Mouse (Mus musculus) retina, embryonic 14.5 days (tissue): ENCODE data around the gene Ift122.

Experiments
- DNase-seq: peaks from one replicate; pipeline ENCODE4 v3.0.0-alpha.2; 2015; ENCODE audit warnings: low spot score

The Ift122 gene

DNA sequence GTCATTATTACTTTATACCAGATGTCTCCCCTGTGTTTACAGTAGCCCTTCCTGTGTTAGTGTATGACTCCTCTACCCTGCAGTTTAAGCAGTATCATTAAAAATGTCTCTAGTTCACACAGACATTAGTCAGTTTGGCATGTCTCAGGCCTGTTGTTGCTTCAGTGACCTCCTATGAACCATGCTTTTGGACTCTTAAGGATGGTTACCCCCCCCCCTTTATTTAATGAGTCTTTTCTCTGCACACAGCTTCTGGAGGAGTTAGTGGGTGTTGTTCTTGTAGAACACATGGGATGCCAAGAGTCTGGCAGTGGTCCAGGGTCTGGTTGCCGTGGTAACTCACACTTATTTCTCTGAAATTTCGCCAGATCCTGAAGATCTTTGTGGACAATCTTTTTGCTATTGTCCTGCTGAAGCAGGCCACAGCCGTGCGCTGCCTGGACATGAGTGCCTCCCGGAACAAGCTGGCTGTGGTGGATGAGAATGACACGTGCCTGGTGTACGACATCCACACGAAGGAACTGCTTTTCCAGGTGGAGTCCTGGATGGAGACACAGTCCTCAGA lies 38.3 kb downstream of the Ift122 start:
- no peak for DNase-seq

DNA sequence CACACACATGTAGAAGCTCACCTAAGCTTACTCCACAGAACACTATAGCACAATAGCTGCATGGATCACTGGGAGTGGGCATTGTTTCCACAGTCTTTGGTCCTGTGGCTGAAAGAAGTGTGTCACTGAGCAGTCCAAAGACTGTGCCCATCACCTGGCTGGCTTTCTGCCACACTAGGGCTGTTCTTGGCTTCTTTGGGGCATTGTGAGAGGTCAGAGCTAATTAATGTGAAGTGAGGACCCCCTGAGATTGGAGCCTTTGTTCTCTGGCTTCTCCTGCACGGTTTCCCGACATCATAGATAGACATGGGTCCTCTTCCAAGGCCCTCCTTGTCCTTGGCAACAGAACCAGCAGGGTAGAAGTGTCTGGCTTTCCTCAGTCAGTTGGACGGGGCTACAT lies 39.1 kb downstream of the Ift122 start:
- DNase-seq: no peak

DNA sequence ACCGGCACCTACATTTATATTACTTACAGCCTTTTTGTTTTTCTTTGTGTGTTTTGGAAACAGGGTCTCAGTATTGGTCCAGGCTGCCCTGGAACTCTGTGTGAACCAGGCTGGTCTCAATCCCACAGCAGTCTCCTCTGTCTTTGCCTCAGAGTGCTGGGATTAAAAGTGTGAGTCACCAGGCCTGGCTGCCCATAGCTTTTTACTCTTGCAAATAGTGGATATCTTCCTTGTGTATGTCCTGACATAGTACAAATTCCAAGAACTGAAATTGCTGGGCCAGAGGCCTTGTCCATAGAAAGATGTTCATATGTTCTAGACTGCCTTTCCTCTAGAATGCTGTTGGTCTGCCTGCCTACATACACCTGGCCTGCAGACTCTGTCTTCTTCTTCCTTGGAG lies 43.1 kb downstream of the Ift122 start:
- no peak for DNase-seq

GRCm38 (mm10) chr6:115897117-115897516 lies 43.8 kb downstream of the Ift122 start:
- DNase-seq: no peak

DNA sequence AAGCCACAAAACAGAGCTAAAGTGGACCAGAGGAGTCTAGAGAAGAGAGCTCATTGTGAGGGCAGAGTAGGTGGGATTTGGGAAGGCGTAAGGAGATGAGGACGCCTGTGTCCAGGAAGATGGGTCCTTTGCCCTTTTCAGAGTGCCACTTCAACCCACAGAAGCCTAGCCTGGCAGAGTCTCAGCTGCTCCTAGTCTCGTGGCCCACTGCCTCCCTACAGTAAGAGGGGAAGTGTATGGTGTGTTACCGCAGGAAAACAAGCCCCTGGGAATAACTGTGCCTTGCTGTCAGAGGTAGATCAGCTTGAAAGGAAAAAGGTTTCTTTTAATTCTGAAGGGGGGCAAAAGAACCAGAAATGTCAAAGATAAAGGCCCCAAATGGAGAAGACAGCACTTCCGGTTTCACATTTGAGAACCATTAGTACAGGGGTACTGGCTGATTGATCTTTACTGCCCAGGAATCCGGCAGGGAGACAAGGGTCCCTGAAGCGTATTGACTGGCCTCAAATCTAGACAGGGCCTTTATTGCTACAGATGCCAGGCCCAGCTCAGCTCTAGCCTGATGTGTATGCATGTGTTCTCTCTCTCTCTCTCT lies 44.8 kb downstream of the Ift122 start:
- DNase-seq: no peak

DNA sequence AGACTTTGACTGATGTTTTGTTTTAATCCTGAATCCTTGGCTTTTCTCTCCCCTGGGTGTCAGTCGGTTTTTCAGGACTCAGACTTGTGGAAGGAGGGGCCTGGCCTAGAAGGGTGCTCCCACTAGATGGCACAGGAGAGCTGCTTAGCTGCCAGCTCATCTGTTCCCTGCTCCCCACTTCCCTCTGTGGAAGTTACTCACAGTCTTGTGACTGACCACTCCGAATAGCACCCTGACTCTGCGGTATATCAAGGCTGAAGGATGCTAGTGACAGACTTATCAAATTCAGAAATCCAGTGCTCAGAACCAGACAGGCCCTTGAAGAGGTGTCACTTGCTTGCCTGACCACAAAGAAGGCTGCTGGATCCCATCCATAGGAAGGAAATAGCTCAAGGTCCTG lies 47.8 kb downstream of the Ift122 start:
- peak; percentile 82 for DNase-seq

DNA sequence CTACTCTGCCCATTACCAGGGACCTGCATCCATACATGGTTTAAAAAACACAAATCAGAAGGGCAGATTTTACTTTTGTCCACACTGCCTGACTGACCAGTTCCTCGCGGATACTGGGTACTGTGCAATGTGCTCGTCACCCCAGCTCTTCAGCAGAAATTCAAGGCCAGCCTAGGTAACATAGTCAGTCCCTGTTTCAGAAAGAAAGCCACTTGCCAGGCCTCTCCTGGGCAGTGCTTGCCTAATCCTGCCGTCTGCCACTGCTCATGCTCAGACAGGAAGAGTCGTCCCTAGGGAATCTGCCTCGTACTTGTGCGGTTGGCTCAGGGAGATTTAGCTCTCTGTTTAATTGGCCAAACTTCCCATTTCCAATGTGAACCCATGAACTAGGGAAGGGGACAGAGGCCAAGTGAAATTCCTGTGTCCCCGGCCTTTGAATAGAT lies 48.2 kb downstream of the Ift122 start:
- peak; percentile 41 for DNase-seq

DNA sequence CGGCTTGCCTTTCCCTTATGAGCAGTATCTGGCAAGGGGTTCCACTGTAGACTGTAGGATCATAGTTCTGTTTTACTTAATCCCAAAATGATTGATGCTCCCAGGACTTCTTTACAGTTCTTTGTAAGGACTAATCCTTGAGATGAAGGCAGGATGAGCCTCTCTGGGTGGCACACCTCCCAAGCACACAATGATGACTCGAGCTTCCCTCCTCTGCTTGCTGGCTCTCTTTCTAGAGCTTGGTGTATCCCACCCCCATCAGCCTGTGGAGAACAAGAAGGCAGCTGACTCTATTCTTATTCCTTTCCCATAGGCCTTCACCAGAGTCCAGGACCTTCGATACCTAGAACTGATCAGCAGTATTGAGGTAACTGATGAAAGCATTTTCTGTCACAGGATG lies 49.3 kb downstream of the Ift122 start:
- no peak for DNase-seq

- DNase-seq: no peak
Measured at GRCm38 (mm10) chr6:115905568-115905967, 52.3 kb downstream of the Ift122 start.

DNA sequence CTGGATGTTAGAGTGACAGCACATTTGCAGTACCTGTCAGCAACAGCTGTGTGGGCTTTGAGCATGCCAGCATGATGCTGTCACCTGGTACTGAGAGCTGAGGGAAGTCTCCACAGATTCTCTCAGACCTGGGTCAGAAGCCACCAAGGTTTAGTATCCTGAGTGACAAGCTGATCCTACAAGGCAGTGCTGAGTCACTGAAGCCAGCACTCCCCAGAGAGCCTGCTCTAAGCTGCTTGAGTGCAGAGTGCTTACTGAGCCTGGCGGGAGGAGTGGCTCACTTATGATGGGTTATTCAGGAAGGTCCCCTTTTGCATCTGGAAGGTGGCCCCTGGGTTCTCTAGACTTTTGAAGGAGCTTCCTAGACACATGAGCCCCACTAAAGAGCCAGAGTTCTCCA lies 53.2 kb downstream of the Ift122 start:
- DNase-seq: no peak

DNA sequence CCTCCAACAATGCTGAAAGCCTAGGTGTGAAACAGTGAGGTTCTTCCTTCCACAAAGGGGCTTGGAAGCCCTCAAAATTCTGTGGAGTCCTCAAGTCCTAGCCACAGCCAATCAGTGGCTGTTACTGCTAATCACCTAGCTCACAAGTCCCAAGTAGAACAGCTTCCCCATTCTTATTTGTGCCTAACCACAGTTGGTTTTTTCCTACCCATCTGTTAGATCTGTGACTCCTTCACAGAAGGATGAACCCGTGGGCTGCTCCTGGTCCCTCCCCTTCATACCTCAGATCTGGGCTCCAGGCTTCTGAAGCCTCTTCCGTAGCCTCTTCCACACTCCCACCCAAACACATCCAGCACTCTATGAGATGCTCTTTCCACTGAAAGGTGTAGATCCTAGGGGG lies 53.6 kb downstream of the Ift122 start:
- DNase-seq: no peak

DNA sequence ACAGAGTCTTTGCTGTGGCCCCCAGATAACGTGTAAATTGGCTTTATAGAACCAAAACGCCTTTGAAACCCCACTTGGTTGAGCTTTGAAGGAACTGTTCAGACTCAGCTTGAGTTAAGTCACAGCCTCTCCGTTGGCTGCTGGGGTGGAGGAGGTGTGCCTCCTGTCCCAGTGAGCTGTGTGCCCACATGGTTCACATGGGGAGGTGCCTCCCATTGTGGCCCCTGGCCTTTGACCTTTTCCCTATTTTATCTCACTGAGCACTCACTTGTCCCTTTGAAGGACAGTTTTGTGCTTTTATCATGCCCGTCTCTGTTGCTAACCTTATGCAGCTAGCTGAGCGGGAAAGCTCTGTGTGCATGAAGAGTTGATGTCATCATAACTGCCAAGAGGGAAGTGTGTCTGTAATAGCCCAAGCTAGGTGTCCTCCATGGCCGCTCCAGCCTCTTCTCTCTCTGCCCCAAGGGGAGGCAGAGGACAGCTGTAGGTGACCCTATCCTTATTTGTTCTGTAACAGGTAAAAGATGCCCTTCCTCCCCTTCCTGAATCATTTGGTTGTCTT lies 55.2 kb downstream of the Ift122 start:
- no peak for DNase-seq

DNA sequence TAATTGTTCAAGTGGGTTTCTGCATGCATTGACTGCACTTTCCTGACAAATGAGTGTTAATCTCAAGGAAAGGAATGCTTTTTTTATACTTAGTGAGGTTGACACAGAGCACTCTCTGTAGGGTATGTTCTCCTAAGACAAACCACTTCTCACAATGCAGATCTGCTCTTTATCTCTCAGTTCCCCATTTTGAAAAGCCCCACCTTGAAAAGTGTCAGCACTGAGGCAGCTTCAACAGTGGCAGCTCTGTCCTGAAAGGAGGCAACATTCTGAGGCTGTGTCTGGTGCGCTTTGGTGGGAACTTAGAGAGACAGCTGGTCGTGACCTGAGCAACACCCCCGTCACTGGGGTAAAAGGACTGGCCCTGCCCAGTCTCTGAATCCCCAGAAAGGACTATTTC lies 55.8 kb downstream of the Ift122 start:
- no peak for DNase-seq

GRCm38 (mm10) chr6:115909940-115910339 lies 56.7 kb downstream of the Ift122 start:
- no peak for DNase-seq

GRCm38 (mm10) chr6:115911763-115912162 lies 58.5 kb downstream of the Ift122 start:
- no peak for DNase-seq

DNA sequence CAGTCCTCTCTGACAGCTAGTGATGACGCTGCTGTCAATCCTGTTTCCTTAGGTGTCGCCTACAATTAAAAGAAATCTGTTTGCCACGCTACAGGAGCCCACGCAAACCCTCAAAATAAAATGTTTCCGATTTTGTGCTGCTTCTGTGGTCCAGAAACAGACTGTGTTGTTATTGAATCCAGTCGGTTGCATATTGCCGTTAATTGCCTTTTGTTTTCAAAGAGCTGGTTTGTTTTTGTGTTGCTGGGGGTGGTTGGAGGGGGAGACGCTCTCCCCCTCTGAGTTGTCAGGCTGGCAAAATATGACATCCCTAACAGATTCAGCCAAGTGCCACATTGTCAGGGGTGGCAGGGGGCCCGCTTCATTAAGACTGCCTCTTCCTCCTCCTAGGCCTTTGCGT lies 60.2 kb downstream of the Ift122 start:
- DNase-seq: no peak

DNA sequence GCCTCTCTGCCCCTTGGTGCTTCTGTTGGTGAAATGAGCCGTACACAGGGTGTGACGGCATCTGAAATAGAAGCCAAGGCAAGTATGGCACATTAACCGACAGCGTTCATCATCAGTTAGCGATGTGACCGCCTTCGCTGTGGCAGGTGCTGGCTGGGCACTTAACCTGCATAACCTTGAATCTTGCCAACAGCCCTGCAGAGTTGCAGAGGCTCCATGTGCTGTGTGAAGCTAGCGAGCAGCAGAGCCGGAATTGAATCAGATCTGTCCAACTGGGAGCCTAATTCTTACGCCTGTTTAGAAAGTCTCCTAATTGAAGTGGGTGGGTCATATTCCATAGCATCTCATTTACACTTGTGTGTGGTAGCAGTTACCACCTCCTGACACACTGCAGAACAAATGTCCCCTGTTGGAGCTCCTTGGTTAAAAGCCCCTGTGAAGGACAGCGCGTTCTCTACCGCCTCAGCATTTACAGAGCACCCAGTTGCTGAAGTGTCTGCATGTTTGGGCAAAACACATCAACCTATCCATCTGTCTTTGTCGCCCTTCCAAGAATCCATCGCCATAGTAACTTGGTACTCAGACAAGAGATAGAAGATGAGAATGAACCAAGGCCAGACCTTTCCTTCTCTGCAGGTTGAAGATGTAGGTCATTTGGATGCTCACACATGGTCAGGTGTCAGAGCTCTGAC lies 61.4 kb downstream of the Ift122 start:
- DNase-seq: no peak

DNA sequence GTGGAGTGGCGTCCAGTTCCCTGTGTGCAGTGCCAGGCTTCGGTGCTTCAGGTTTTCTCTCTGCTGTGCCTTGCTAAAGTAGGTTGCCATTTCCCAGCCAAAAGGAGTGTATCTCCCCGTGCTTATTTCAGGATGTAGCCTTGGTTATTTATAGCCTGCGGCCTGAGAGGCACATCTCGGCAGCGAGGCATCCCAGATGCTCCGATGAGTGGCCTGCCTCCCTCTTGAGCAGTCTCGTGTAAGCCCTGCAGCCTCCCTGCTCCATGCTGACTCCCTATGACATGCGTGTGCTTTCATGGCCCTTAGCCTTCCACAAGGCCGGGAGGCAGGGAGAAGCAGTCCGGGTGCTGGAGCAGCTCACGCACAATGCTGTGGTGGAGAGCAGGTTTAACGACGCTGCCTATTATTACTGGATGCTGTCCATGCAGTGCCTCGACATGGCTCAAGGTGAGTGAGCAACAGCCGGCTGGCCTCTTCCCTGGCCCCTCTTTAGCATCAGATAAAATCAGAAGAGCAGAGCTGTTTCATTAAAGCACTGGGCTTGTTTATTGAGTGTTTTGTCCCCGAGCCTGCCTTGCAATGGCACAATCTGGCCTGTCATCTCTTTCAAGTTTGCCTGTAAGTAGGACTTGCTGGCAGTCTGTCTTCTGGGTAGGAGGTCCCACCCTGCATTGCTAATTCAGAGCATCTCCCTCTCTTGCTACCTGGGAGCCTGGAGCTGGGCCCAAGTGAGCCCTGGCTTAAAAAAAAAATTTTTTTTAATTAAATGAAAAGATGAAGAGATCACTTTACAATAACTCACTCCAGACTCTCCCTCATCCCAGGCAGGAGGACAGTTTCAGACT lies 62.6 kb downstream of the Ift122 start:
- DNase-seq: no peak

DNA sequence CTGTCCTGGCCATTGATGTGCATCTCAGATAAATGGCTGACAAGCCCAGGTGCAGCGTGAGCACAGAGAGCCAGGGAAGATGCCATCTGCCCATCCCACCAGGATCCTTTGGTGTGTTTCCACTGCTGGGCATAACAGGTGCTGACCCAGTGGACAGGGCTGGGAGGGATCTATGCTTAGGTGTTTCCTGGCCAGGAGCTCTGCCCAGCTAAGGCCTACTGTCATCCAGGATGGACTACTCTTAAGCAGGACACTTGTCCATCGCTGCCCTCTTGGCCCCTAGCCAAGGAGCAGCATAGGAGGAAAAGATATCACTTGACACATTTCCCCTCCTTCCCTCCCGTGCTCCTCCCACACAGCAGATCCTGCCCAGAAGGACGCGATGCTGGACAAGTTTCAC lies 63.3 kb downstream of the Ift122 start:
- DNase-seq: no peak

GRCm38 (mm10) chr6:115918615-115919014 lies 65.3 kb downstream of the Ift122 start:
- no peak for DNase-seq

GRCm38 (mm10) chr6:115919876-115920275 lies 66.6 kb downstream of the Ift122 start:
- DNase-seq: no peak

- DNase-seq: no peak
Measured at GRCm38 (mm10) chr6:115924829-115925228, 71.6 kb downstream of the Ift122 start.
